Mouse (Mus musculus): ENCODE results near the gene Gmds. TPM values are rescaled to one million over a fixed set of nuclear protein-coding genes. Genes with fewer than 3 reads are reported as not detected.

Gene Gmds
- total and polyA plus RNA-seq, 2 experiments: 3.2 to 3.5 TPM

- Histone ChIP-seq H3K27ac (replicated peaks; ENCODE audit: insufficient read depth, low read depth, low read length) (no peak overlapping the region), H3K27me3 (ENCODE audit: control insufficient read depth, insufficient read depth, low read length) (peaks cover 13% of the 10 kb centered on the region; the same call in 1 of the 2 replicates), H3K79me2 (ENCODE audit: control insufficient read depth, insufficient read depth, low read length) (no peaks in the 10 kb centered on the region), H3K36me3 (ENCODE audit: control insufficient read depth, insufficient read depth, low read length) (no peaks in the 10 kb centered on the region), H3K4me3 (ENCODE audit: insufficient read depth, low read depth, low read length) (no peak overlapping the region), H3K4me1 (ENCODE audit: control insufficient read depth, insufficient read depth, low read length) (no peaks in the 10 kb centered on the region), H3K9ac (ENCODE audit: low read depth, low read length) (no peak overlapping the region)
- 69% methylated on average over 15 of the region's 15 CpGs for WGBS
- no peak for DNase-seq (ENCODE audit: extremely low read depth, low read depth, low spot score)
- TF ChIP-seq CTCF (IDR thresholded peaks at IDR 0.05; ENCODE audit: low read depth, low read length): no peak
- no peak for TF ChIP-seq POLR2A (IDR thresholded peaks at IDR 0.05; ENCODE audit: extremely low read depth, insufficient read depth, low read length)
Observed at GRCm38 (mm10) chr13:31815383-31816003, 523.0 kb downstream of the Gmds start.

- H3K27me3 ChIP-seq (ENCODE audit: control insufficient read depth, insufficient read depth, low read length): peaks cover 22% of the 10 kb centered on the region
- H3K9ac ChIP-seq (ENCODE audit: low read depth, low read length): no peak overlapping the region
- H3K79me2 ChIP-seq (ENCODE audit: control insufficient read depth, insufficient read depth, low read length): no peaks in the 10 kb centered on the region
- no peak overlapping the region for H3K4me3 ChIP-seq (ENCODE audit: insufficient read depth, low read depth, low read length)
- DNase-seq (ENCODE audit: extremely low read depth, low read depth, low spot score): no peak
- no peaks in the 10 kb centered on the region for H3K36me3 ChIP-seq (ENCODE audit: control insufficient read depth, insufficient read depth, low read length)
- TF ChIP-seq POLR2A (IDR thresholded peaks at IDR 0.05; ENCODE audit: extremely low read depth, insufficient read depth, low read length) (no peak), CTCF (IDR thresholded peaks at IDR 0.05; ENCODE audit: low read depth, low read length) (no peak)
- no peak overlapping the region for H3K27ac ChIP-seq (replicated peaks; ENCODE audit: insufficient read depth, low read depth, low read length)
- H3K4me1 ChIP-seq (ENCODE audit: control insufficient read depth, insufficient read depth, low read length): no peaks in the 10 kb centered on the region
- 98% methylated on average over 2 of the region's 2 CpGs for WGBS
Observed at GRCm38 (mm10) chr13:31812701-31813100, 525.8 kb downstream of the Gmds start.

GRCm38 (mm10) chr13:31811542-31812021 lies 527.0 kb downstream of the Gmds start:
- Histone ChIP-seq H3K4me1 (ENCODE audit: control insufficient read depth, insufficient read depth, low read length) (peaks cover 2% of the 10 kb centered on the region; the same call in 1 of the 2 replicates), H3K9ac (ENCODE audit: low read depth, low read length) (no peak overlapping the region), H3K36me3 (ENCODE audit: control insufficient read depth, insufficient read depth, low read length) (no peaks in the 10 kb centered on the region), H3K4me3 (ENCODE audit: insufficient read depth, low read depth, low read length) (no peak overlapping the region), H3K27me3 (ENCODE audit: control insufficient read depth, insufficient read depth, low read length) (peaks cover 32% of the 10 kb centered on the region), H3K27ac (replicated peaks; ENCODE audit: insufficient read depth, low read depth, low read length) (no peak overlapping the region), H3K79me2 (ENCODE audit: control insufficient read depth, insufficient read depth, low read length) (no peaks in the 10 kb centered on the region)
- no peak for TF ChIP-seq POLR2A (IDR thresholded peaks at IDR 0.05; ENCODE audit: extremely low read depth, insufficient read depth, low read length)
- no peak for TF ChIP-seq CTCF (IDR thresholded peaks at IDR 0.05; ENCODE audit: low read depth, low read length)
- 47% methylated on average over 44 of the region's 44 CpGs for WGBS
- no peak for DNase-seq (ENCODE audit: extremely low read depth, low read depth, low spot score)

- H3K4me1 ChIP-seq (ENCODE audit: control insufficient read depth, insufficient read depth, low read length): peaks cover 4% of the 10 kb centered on the region; the same call in 1 of the 2 replicates
- no peaks in the 10 kb centered on the region for H3K36me3 ChIP-seq (ENCODE audit: control insufficient read depth, insufficient read depth, low read length)
- WGBS: 7% methylated on average over 65 of the region's 65 CpGs
- no peak for DNase-seq (ENCODE audit: extremely low read depth, low read depth, low spot score)
- peaks cover 37% of the 10 kb centered on the region for H3K27me3 ChIP-seq (ENCODE audit: control insufficient read depth, insufficient read depth, low read length)
- no peak overlapping the region for H3K9ac ChIP-seq (ENCODE audit: low read depth, low read length)
- TF ChIP-seq POLR2A (IDR thresholded peaks at IDR 0.05; ENCODE audit: extremely low read depth, insufficient read depth, low read length) (no peak), CTCF (IDR thresholded peaks at IDR 0.05; ENCODE audit: low read depth, low read length) (no peak)
- no peak overlapping the region for H3K4me3 ChIP-seq (ENCODE audit: insufficient read depth, low read depth, low read length)
- H3K79me2 ChIP-seq (ENCODE audit: control insufficient read depth, insufficient read depth, low read length): no peaks in the 10 kb centered on the region
- H3K27ac ChIP-seq (replicated peaks; ENCODE audit: insufficient read depth, low read depth, low read length): no peak overlapping the region
Observed at GRCm38 (mm10) chr13:31810693-31811541, 527.6 kb downstream of the Gmds start.

- H3K79me2 ChIP-seq (ENCODE audit: control insufficient read depth, insufficient read depth, low read length): no peaks in the 10 kb centered on the region
- peaks cover 40% of the 10 kb centered on the region for H3K27me3 ChIP-seq (ENCODE audit: control insufficient read depth, insufficient read depth, low read length)
- no peak for DNase-seq (ENCODE audit: extremely low read depth, low read depth, low spot score)
- no peak for TF ChIP-seq CTCF (IDR thresholded peaks at IDR 0.05; ENCODE audit: low read depth, low read length)
- no peaks in the 10 kb centered on the region for H3K36me3 ChIP-seq (ENCODE audit: control insufficient read depth, insufficient read depth, low read length)
- H3K9ac ChIP-seq (ENCODE audit: low read depth, low read length): no peak overlapping the region
- 21% methylated on average over 9 of the region's 9 CpGs for WGBS
- no peak overlapping the region for H3K27ac ChIP-seq (replicated peaks; ENCODE audit: insufficient read depth, low read depth, low read length)
- peaks cover 6% of the 10 kb centered on the region; the same call in 1 of the 2 replicates for H3K4me1 ChIP-seq (ENCODE audit: control insufficient read depth, insufficient read depth, low read length)
- no peak overlapping the region for H3K4me3 ChIP-seq (ENCODE audit: insufficient read depth, low read depth, low read length)
Observed at GRCm38 (mm10) chr13:31810375-31810692, 528.2 kb downstream of the Gmds start.

- no peak overlapping the region for H3K9ac ChIP-seq (ENCODE audit: low read depth, low read length)
- DNase-seq (ENCODE audit: extremely low read depth, low read depth, low spot score): no peak
- H3K27ac ChIP-seq (replicated peaks; ENCODE audit: insufficient read depth, low read depth, low read length): no peak overlapping the region
- H3K79me2 ChIP-seq (ENCODE audit: control insufficient read depth, insufficient read depth, low read length): no peaks in the 10 kb centered on the region
- TF ChIP-seq CTCF (IDR thresholded peaks at IDR 0.05; ENCODE audit: low read depth, low read length) (no peak), POLR2A (IDR thresholded peaks at IDR 0.05; ENCODE audit: extremely low read depth, insufficient read depth, low read length) (no peak)
- no peak overlapping the region for H3K4me3 ChIP-seq (ENCODE audit: insufficient read depth, low read depth, low read length)
- H3K27me3 ChIP-seq (ENCODE audit: control insufficient read depth, insufficient read depth, low read length): peaks cover 40% of the 10 kb centered on the region
- H3K36me3 ChIP-seq (ENCODE audit: control insufficient read depth, insufficient read depth, low read length): no peaks in the 10 kb centered on the region
- H3K4me1 ChIP-seq (ENCODE audit: control insufficient read depth, insufficient read depth, low read length): peaks cover 6% of the 10 kb centered on the region; the same call in 1 of the 2 replicates
- 28% methylated on average over 6 of the region's 6 CpGs for WGBS
Observed at GRCm38 (mm10) chr13:31809701-31810100, 528.8 kb downstream of the Gmds start.
